Mouse (Mus musculus): ENCODE data around the gene Prr14l.
"Not testable (repeated sequence)": the region's sequence is repeated elsewhere in the genome, so short reads cannot be mapped to it uniquely, and the experiment has no call there.

Prr14l gene

GRCm38 (mm10) chr5:32786454-32786853, 67.6 kb downstream of the Prr14l start:
- DNase-seq (ENCODE audit: extremely low spot score, low spot score): not testable (repeated sequence)

- DNase-seq (ENCODE audit: extremely low spot score, low spot score): peak; percentile 88
Observed at GRCm38 (mm10) chr5:32785313-32785915, 68.6 kb downstream of the Prr14l start, which contains the start of gene Pisd. Gene Pisd (minus strand): TSS chr5:32785646.

GRCm38 (mm10) chr5:32784726-32785125, 69.3 kb downstream of the Prr14l start:
- DNase-seq (ENCODE audit: extremely low spot score, low spot score): no peak

GRCm38 (mm10) chr5:32781596-32781995, 72.5 kb downstream of the Prr14l start:
- DNase-seq (ENCODE audit: extremely low spot score, low spot score): no peak

GRCm38 (mm10) chr5:32778168-32778567, 75.9 kb downstream of the Prr14l start:
- DNase-seq (ENCODE audit: extremely low spot score, low spot score): no peak

- no peak for DNase-seq (ENCODE audit: extremely low spot score, low spot score)
Observed at GRCm38 (mm10) chr5:32772361-32772760, 81.7 kb downstream of the Prr14l start.

- DNase-seq (ENCODE audit: extremely low spot score, low spot score): no peak
Observed at GRCm38 (mm10) chr5:32767636-32768373, 86.3 kb downstream of the Prr14l start.

- DNase-seq (ENCODE audit: extremely low spot score, low spot score): no peak
Observed at GRCm38 (mm10) chr5:32767004-32767403, 87.1 kb downstream of the Prr14l start.

- DNase-seq (ENCODE audit: extremely low spot score, low spot score): no peak
Observed at GRCm38 (mm10) chr5:32761566-32762140, 92.4 kb downstream of the Prr14l start.

- no peak for DNase-seq (ENCODE audit: extremely low spot score, low spot score)
Observed at GRCm38 (mm10) chr5:32760787-32761186, 93.3 kb downstream of the Prr14l start.

- DNase-seq (ENCODE audit: extremely low spot score, low spot score): not testable (repeated sequence)
Observed at GRCm38 (mm10) chr5:32760352-32760751, 93.7 kb downstream of the Prr14l start.

- DNase-seq (ENCODE audit: extremely low spot score, low spot score): no peak
Observed at GRCm38 (mm10) chr5:32759662-32760061, 94.4 kb downstream of the Prr14l start.

GRCm38 (mm10) chr5:32756141-32756540, 97.9 kb downstream of the Prr14l start:
- no peak for DNase-seq (ENCODE audit: extremely low spot score, low spot score)

- DNase-seq (ENCODE audit: extremely low spot score, low spot score): no peak
Observed at GRCm38 (mm10) chr5:32751736-32752135, 102.3 kb downstream of the Prr14l start.

GRCm38 (mm10) chr5:32748936-32749335, 105.1 kb downstream of the Prr14l start:
- DNase-seq (ENCODE audit: extremely low spot score, low spot score): no peak

- DNase-seq (ENCODE audit: extremely low spot score, low spot score): peak; percentile 34
Observed at GRCm38 (mm10) chr5:32747650-32748375, 106.2 kb downstream of the Prr14l start.

- DNase-seq (ENCODE audit: extremely low spot score, low spot score): peak; percentile 48
Observed at GRCm38 (mm10) chr5:32745705-32746655, 108.1 kb downstream of the Prr14l start.

GRCm38 (mm10) chr5:32742149-32742548, 111.9 kb downstream of the Prr14l start:
- DNase-seq (ENCODE audit: extremely low spot score, low spot score): no peak

GRCm38 (mm10) chr5:32741377-32741776, 112.7 kb downstream of the Prr14l start:
- DNase-seq (ENCODE audit: extremely low spot score, low spot score): not testable (repeated sequence)

- not testable (repeated sequence) for DNase-seq (ENCODE audit: extremely low spot score, low spot score)
Observed at GRCm38 (mm10) chr5:32740850-32741249, 113.2 kb downstream of the Prr14l start.

- no peak for DNase-seq (ENCODE audit: extremely low spot score, low spot score)
Observed at GRCm38 (mm10) chr5:32740138-32740537, 113.9 kb downstream of the Prr14l start.

Data from neural tube, embryonic 10.5 days (tissue).